Mouse (Mus musculus): ENCODE measurements around the gene Dnajb14. TPM values are rescaled to one million over a fixed set of nuclear protein-coding genes. Genes with fewer than 3 reads are reported as not detected.
"Not testable (repeated sequence)": the region's sequence is repeated elsewhere in the genome, so short reads cannot be mapped to it uniquely, and the experiment has no call there.

The Dnajb14 gene
- total RNA-seq, 1 experiment from 2014 or later, result 13.4 TPM

- ATAC-seq (ENCODE audit: extremely low read depth, insufficient number of reproducible peaks, low FRiP score, poor library complexity, severe bottlenecking), result no peak
These were observed 74.7 kb downstream of the Dnajb14 start for GRCm38 (mm10) chr3:137942098-137942622.

- no peak for ATAC-seq (ENCODE audit: extremely low read depth, insufficient number of reproducible peaks, low FRiP score, poor library complexity, severe bottlenecking)
These were observed 76.3 kb downstream of the Dnajb14 start for GRCm38 (mm10) chr3:137943737-137944154.

- peak; percentile 20 for ATAC-seq (ENCODE audit: extremely low read depth, insufficient number of reproducible peaks, low FRiP score, poor library complexity, severe bottlenecking)
These were observed 79.4 kb downstream of the Dnajb14 start for GRCm38 (mm10) chr3:137946827-137947226.

GRCm38 (mm10) chr3:137947525-137947924, 80.0 kb downstream of the Dnajb14 start:
- ATAC-seq (ENCODE audit: extremely low read depth, insufficient number of reproducible peaks, low FRiP score, poor library complexity, severe bottlenecking), result peak; percentile 57

GRCm38 (mm10) chr3:137950191-137950885, 82.9 kb downstream of the Dnajb14 start:
- ATAC-seq (ENCODE audit: extremely low read depth, insufficient number of reproducible peaks, low FRiP score, poor library complexity, severe bottlenecking), result no peak

- not testable (repeated sequence) for ATAC-seq (ENCODE audit: extremely low read depth, insufficient number of reproducible peaks, low FRiP score, poor library complexity, severe bottlenecking)
These were observed 83.8 kb downstream of the Dnajb14 start for GRCm38 (mm10) chr3:137951302-137951701.

GRCm38 (mm10) chr3:137951819-137952218, 84.3 kb downstream of the Dnajb14 start:
- ATAC-seq (ENCODE audit: extremely low read depth, insufficient number of reproducible peaks, low FRiP score, poor library complexity, severe bottlenecking), result no peak

- ATAC-seq (ENCODE audit: extremely low read depth, insufficient number of reproducible peaks, low FRiP score, poor library complexity, severe bottlenecking), result peak; percentile 78
These were observed 84.9 kb downstream of the Dnajb14 start for GRCm38 (mm10) chr3:137952225-137952913.

GRCm38 (mm10) chr3:137952914-137953880, 85.7 kb downstream of the Dnajb14 start:
- peak; percentile 51 for ATAC-seq (ENCODE audit: extremely low read depth, insufficient number of reproducible peaks, low FRiP score, poor library complexity, severe bottlenecking)

GRCm38 (mm10) chr3:137954256-137954916, 86.9 kb downstream of the Dnajb14 start:
- no peak for ATAC-seq (ENCODE audit: extremely low read depth, insufficient number of reproducible peaks, low FRiP score, poor library complexity, severe bottlenecking)

GRCm38 (mm10) chr3:137955560-137956081, 88.1 kb downstream of the Dnajb14 start:
- ATAC-seq (ENCODE audit: extremely low read depth, insufficient number of reproducible peaks, low FRiP score, poor library complexity, severe bottlenecking), result no peak

- no peak for ATAC-seq (ENCODE audit: extremely low read depth, insufficient number of reproducible peaks, low FRiP score, poor library complexity, severe bottlenecking)
These were observed 90.4 kb downstream of the Dnajb14 start for GRCm38 (mm10) chr3:137957864-137958263.

- no peak for ATAC-seq (ENCODE audit: extremely low read depth, insufficient number of reproducible peaks, low FRiP score, poor library complexity, severe bottlenecking)
These were observed 90.9 kb downstream of the Dnajb14 start for GRCm38 (mm10) chr3:137958352-137958751.

- ATAC-seq (ENCODE audit: extremely low read depth, insufficient number of reproducible peaks, low FRiP score, poor library complexity, severe bottlenecking), result no peak
These were observed 92.0 kb downstream of the Dnajb14 start for GRCm38 (mm10) chr3:137959456-137959855.

- ATAC-seq (ENCODE audit: extremely low read depth, insufficient number of reproducible peaks, low FRiP score, poor library complexity, severe bottlenecking), result no peak
These were observed 94.4 kb downstream of the Dnajb14 start for GRCm38 (mm10) chr3:137961736-137962385.

- peak; percentile 88 for ATAC-seq (ENCODE audit: extremely low read depth, insufficient number of reproducible peaks, low FRiP score, poor library complexity, severe bottlenecking)
These were observed 96.0 kb downstream of the Dnajb14 start for GRCm38 (mm10) chr3:137963508-137963907.

GRCm38 (mm10) chr3:137964014-137964413, 96.5 kb downstream of the Dnajb14 start:
- not testable (repeated sequence) for ATAC-seq (ENCODE audit: extremely low read depth, insufficient number of reproducible peaks, low FRiP score, poor library complexity, severe bottlenecking)
